ENCODE assay signal across 19 mouse cellular contexts in genomic region chr1:156212923-156213322, GRCm38 (mm10). TPM values are rescaled to one million over a fixed set of nuclear protein-coding genes. Genes with fewer than 3 reads are reported as not detected.
A peak's percentile ranks its signal among the peaks of the same experiment; 100 is the strongest.
DNase-seq lines count a peak whose midpoint lies in the region; ATAC-seq and TF ChIP-seq lines count a peak whose summit lies in the region.
"Had no signal": no experiment of that assay in that cellular context is flagged by ENCODE, and none has a peak within 500 bp of the region (broad histone marks: within the 10 kb centered on the region; RNA-seq: fewer than 3 reads in every experiment).

No protein-coding gene starts in this region.

- intact Hi-C loops in heart, postnatal 36 days (cut with DNase I): no loop called here

- no peak for TF ChIP-seq CTCF in G1E (IDR thresholded peaks at IDR 0.05; ENCODE audit: low read depth, low read length)

- whole genome bisulfite sequencing in heart, embryonic 12.5 days: 57% methylated on average over 5 of the region's 5 CpGs
- 21% methylated on average over 5 of the region's 5 CpGs for WGBS in liver, embryonic 16.5 days (ENCODE audit: insufficient replicate concordance)

- H3K4me2 ChIP-seq in heart, embryonic 12.5 days: 0 out of 2 replicates have a peak overlapping the region, but pooled peaks have one; percentile 16
- peak overlapping the region; percentile 55 for H3K4me2 ChIP-seq in liver, embryonic 16.5 days (ENCODE audit: low read depth, low read length)
- H3K4me2 ChIP-seq: embryonic facial prominence, embryonic 15.5 days; forebrain, embryonic 13.5 days; hindbrain, embryonic 12.5 days; limb, embryonic 13.5 days had no signal

- DNase-seq in heart, postnatal 36 days: no peak
- DNase-seq in G1E (ENCODE audit: low spot score): no peak
- no peak for DNase-seq in gastrocnemius, adult 18-20 months (ENCODE audit: low spot score)
- DNase-seq in urinary bladder, postnatal 25 days (ENCODE audit: low spot score): no peak
- DNase-seq in cerebellum, postnatal 10 days: no peak
- DNase-seq: adrenal gland, postnatal 10 days; cerebellum, adult 8-10 months; gastrocnemius, postnatal 36 days; right cerebral cortex, postnatal 25 days had no signal

- peaks cover 23% of the 10 kb centered on the region for H3K4me1 ChIP-seq in heart, embryonic 12.5 days (replicated peaks)
- peaks cover 31% of the 10 kb centered on the region for H3K4me1 ChIP-seq in G1E (ENCODE audit: insufficient read depth, low read depth, low read length)
- peaks cover 43% of the 10 kb centered on the region for H3K4me1 ChIP-seq in liver, embryonic 16.5 days (ENCODE audit: control insufficient read depth, low read depth, low read length)
- H3K4me1 ChIP-seq: embryonic facial prominence, embryonic 15.5 days; forebrain, embryonic 13.5 days; hindbrain, embryonic 12.5 days; limb, embryonic 13.5 days had no signal

- no peak overlapping the region for H3K4me3 ChIP-seq in heart, embryonic 12.5 days
- H3K4me3 ChIP-seq in G1E (ENCODE audit: low read depth, low read length): no peak overlapping the region
- peak overlapping the region; percentile 35 for H3K4me3 ChIP-seq in liver, embryonic 16.5 days (ENCODE audit: low read depth, low read length)
- H3K4me3 ChIP-seq: embryonic facial prominence, embryonic 15.5 days; forebrain, embryonic 13.5 days; hindbrain, embryonic 12.5 days; limb, embryonic 13.5 days; midbrain, embryonic 10.5 days had no signal

- H3K36me3 ChIP-seq in heart, embryonic 12.5 days: no peaks in the 10 kb centered on the region
- no peaks in the 10 kb centered on the region for H3K36me3 ChIP-seq in G1E (replicated peaks)
- no peaks in the 10 kb centered on the region for H3K36me3 ChIP-seq in liver, embryonic 16.5 days (ENCODE audit: control insufficient read depth, insufficient read depth)
- H3K36me3 ChIP-seq: embryonic facial prominence, embryonic 15.5 days; hindbrain, embryonic 12.5 days; limb, embryonic 13.5 days; midbrain, embryonic 10.5 days had no signal

- no peaks in the 10 kb centered on the region for H3K27me3 ChIP-seq in heart, embryonic 12.5 days (replicated peaks)
- no peaks in the 10 kb centered on the region for H3K27me3 ChIP-seq in G1E (ENCODE audit: insufficient read depth, low read length)
- H3K27me3 ChIP-seq in liver, embryonic 16.5 days (ENCODE audit: control insufficient read depth, insufficient read depth, low read depth, low read length): no peaks in the 10 kb centered on the region
- H3K27me3 ChIP-seq: embryonic facial prominence, embryonic 15.5 days; hindbrain, embryonic 12.5 days; limb, embryonic 13.5 days had no signal

- no peak overlapping the region for H3K27ac ChIP-seq in heart, embryonic 12.5 days (ENCODE audit: poor library complexity, severe bottlenecking)
- peak overlapping the region; percentile 65 for H3K27ac ChIP-seq in liver, embryonic 16.5 days (ENCODE audit: low read length)
- H3K27ac ChIP-seq: embryonic facial prominence, embryonic 15.5 days; forebrain, embryonic 13.5 days; hindbrain, embryonic 12.5 days; kidney, postnatal 0 days; limb, embryonic 13.5 days had no signal

- H3K9ac ChIP-seq in heart, embryonic 12.5 days: no peak overlapping the region
- H3K9ac ChIP-seq in liver, embryonic 16.5 days (ENCODE audit: low read depth, low read length): peak overlapping the region; percentile 22
- H3K9ac ChIP-seq: embryonic facial prominence, embryonic 15.5 days; forebrain, embryonic 13.5 days; hindbrain, embryonic 12.5 days; limb, embryonic 13.5 days had no signal

- peak; percentile 77 for ATAC-seq in heart, embryonic 12.5 days (ENCODE audit: insufficient number of reproducible peaks, low FRiP score)
- peak; percentile 32 for ATAC-seq in G1E (ENCODE audit: extremely low read depth, insufficient number of reproducible peaks, low FRiP score, poor library complexity, severe bottlenecking)
- ATAC-seq in common myeloid progenitor, adult 5-6 weeks (replicated peaks; ENCODE audit: low read depth, poor library complexity, severe bottlenecking): peak; percentile 34; the same call in 1 of the 2 replicates
- peak; percentile 90 for ATAC-seq in liver, embryonic 16.5 days (ENCODE audit: low read depth)
- ATAC-seq: forebrain, embryonic 13.5 days; inflammation-experienced regulatory T-cells, adult 6 months had no signal

- no peaks in the 10 kb centered on the region for H3K9me3 ChIP-seq in heart, embryonic 12.5 days (replicated peaks)
- no peaks in the 10 kb centered on the region for H3K9me3 ChIP-seq in G1E (replicated peaks)
- no peaks in the 10 kb centered on the region for H3K9me3 ChIP-seq in liver, embryonic 16.5 days (replicated peaks; ENCODE audit: control insufficient read depth, low read length)
- H3K9me3 ChIP-seq: embryonic facial prominence, embryonic 15.5 days; forebrain, embryonic 13.5 days; hindbrain, embryonic 12.5 days; limb, embryonic 13.5 days; midbrain, embryonic 10.5 days had no signal

RNA-seq across cellular contexts. Expression of gene Fam163a, which starts 8.1 kb away (rescaled TPM):
- polyA plus RNA-seq in heart, embryonic 12.5 days (2016; fragmentation: Nextera tagmentation; extraction: Ambion mirVana): 3.0 and 3.6 TPM in 2 replicates
- under 1 TPM in 1 of 2 experiments, not detected in 1; 0.08 TPM for total RNA-seq in heart, postnatal 36 days (2021)
- total RNA-seq in G1E (2014; fragmentation: Nextera tagmentation) (not detected in 2 replicates), G1E (2017) (0.06 and 0.11 TPM in 2 replicates)
- polyA plus RNA-seq in G1E (2012): not detected in 2 replicates
- total RNA-seq in common myeloid progenitor, adult 5-6 weeks (2017): not detected in 2 replicates
- polyA plus RNA-seq in liver, embryonic 16.5 days (2015; fragmentation: Nextera tagmentation; extraction: Ambion mirVana): 0.02 TPM in 2 replicates
- not detected for total RNA-seq in gastrocnemius, adult 18-20 months (2021)
- total RNA-seq: gastrocnemius, postnatal 36 days had no signal
- polyA plus RNA-seq: inflammation-experienced regulatory T-cells, adult 6 months had no signal

Comparison
In these comparisons a context has a peak if more than half of its experiments do, and no peak if none do; other contexts are left out.
1. ATAC-seq: peak in every context shown above with its lines; median percentile 90 in liver, embryonic 16.5 days; 77 in heart, embryonic 12.5 days; 34 in common myeloid progenitor, adult 5-6 weeks; 32 in G1E.